Mouse (Mus musculus) brain, adult 10 weeks (tissue): ENCODE measurements around the gene Kctd12b. TPM values are rescaled to one million over a fixed set of nuclear protein-coding genes. Genes with fewer than 3 reads are reported as not detected.

Source experiments
- polyA plus RNA-seq: library from polyadenylated mRNA; stranded (reverse); fragments of 350-450 nt; fragmentation: Illumina TruSeq; extraction: RNeasy Lipid Tissue Mini Kit (QIAGEN cat#74804); gene quantifications from one replicate; pipeline ENCODE4 v1.2.3, GENCODE M21; 2015; ENCODE audit warnings: low read depth, low replicate concordance

Kctd12b gene
- polyA plus RNA-seq: 2.9 TPM

GRCm38 (mm10) chrX:153695782-153696395, at the start of gene Kctd12b:
TSS of gene Kctd12b (minus strand) at chrX:153696391.

GRCm38 (mm10) chrX:153723110-153723916, 27.1 kb upstream of the Kctd12b start, which contains the start of gene Nbdy:
TSS of gene Nbdy (plus strand) at chrX:153723590.

Other genes starting within 250 kb of the Kctd12b start
- 123 TPM for gene Ubqln2, start 198.2 kb downstream of the Kctd12b start, polyA plus RNA-seq
- gene Cypt3, start 137.8 kb downstream of the Kctd12b start, polyA plus RNA-seq: not detected
- 70.9 TPM for gene Nbdy, start 27.2 kb upstream of the Kctd12b start, polyA plus RNA-seq
- 12.1 TPM for gene Spin2c, start 135.8 kb upstream of the Kctd12b start, polyA plus RNA-seq